Mouse (Mus musculus) MEL (cell line): ENCODE measurements around the gene Ttc41. TPM values are rescaled to one million over a fixed set of nuclear protein-coding genes. Genes with fewer than 3 reads are reported as not detected.
"Not testable (repeated sequence)": the region's sequence is repeated elsewhere in the genome, so short reads cannot be mapped to it uniquely, and the experiment has no call there.

ENCODE experiments used
- DNase-seq: peaks from one replicate; pipeline ENCODE4 v3.0.0; 2011; ENCODE audit warnings: low read depth, low spot score
- H3K27ac ChIP-seq: 2 replicates; pipeline ENCODE4 v1.5.1; 2012; ENCODE audit warnings: low read depth, mild to moderate bottlenecking, control low read depth, low read length, moderate library complexity; ENCODE audit not compliant: control insufficient read depth
- H3K27me3 ChIP-seq, 2 experiments: fragments of 150-350 bp in 1 of 2; sonication (generic) in 1 of 2; 2 replicates each; pipeline ENCODE4 v1.6.1; 2012; ENCODE audit warnings: low read length in 2 of 2, mild to moderate bottlenecking in 2 of 2, improper control_type of control experiment in 1 of 2, moderate library complexity in 1 of 2; ENCODE audit not compliant: insufficient read depth in 2 of 2, control insufficient read depth in 1 of 2
- H3K36me3 ChIP-seq, 2 experiments: 2 replicates each; pipeline ENCODE4 v1.6.1; 2012 to 2014; ENCODE audit warnings: low read length in 2 of 2, improper control_type of control experiment in 1 of 2, inconsistent platforms in 1 of 2, mild to moderate bottlenecking in 1 of 2; ENCODE audit not compliant: insufficient read depth in 2 of 2, control insufficient read depth in 1 of 2
- H3K4me1 ChIP-seq, 2 experiments: fragments of 150-350 bp in 1 of 2; sonication (generic) in 1 of 2; 2 replicates each; pipeline ENCODE4 v1.6.1; 2012; ENCODE audit warnings: low read length in 2 of 2, improper control_type of control experiment in 1 of 2, mild to moderate bottlenecking in 1 of 2; ENCODE audit not compliant: insufficient read depth in 2 of 2, control insufficient read depth in 1 of 2
- H3K4me3 ChIP-seq, 2 experiments: fragments of 150-350 bp in 1 of 2; sonication (generic) in 1 of 2; 2 replicates each; pipeline ENCODE4 v1.5.1; 2012; ENCODE audit warnings: low read depth in 2 of 2, low read length in 2 of 2, mild to moderate bottlenecking in 2 of 2, moderate library complexity in 2 of 2, control low read depth in 1 of 2, improper control_type of control experiment in 1 of 2; ENCODE audit not compliant: control insufficient read depth in 1 of 2, insufficient read depth in 1 of 2
- H3K79me2 ChIP-seq: 2 replicates; pipeline ENCODE4 v1.6.1; 2012; ENCODE audit warnings: mild to moderate bottlenecking, low read length, moderate library complexity; ENCODE audit not compliant: control insufficient read depth, poor library complexity, insufficient read depth
- H3K9ac ChIP-seq: 2 replicates; pipeline ENCODE4 v1.6.1; 2012; ENCODE audit warnings: low read depth, mild to moderate bottlenecking, control low read depth, low read length, moderate library complexity; ENCODE audit not compliant: control insufficient read depth, poor library complexity, severe bottlenecking
- H3K9me3 ChIP-seq: fragments of 150-350 bp; sonication (generic); replicated peaks from 2 replicates; pipeline ENCODE4 v1.6.1; 2012; ENCODE audit warnings: mild to moderate bottlenecking, low read length, improper control_type of control experiment, moderate library complexity; ENCODE audit not compliant: insufficient read depth
- BHLHE40 ChIP-seq: IDR thresholded peaks from 2 replicates; pipeline ENCODE4 v1.6.1; 2012; ENCODE audit warnings: low read depth, mild to moderate bottlenecking, inconsistent platforms, low read length, improper control_type of control experiment, borderline replicate concordance
- ETS1 ChIP-seq: IDR thresholded peaks from 2 replicates; pipeline ENCODE4 v1.6.1; 2012; ENCODE audit warnings: low read depth, mild to moderate bottlenecking, inconsistent platforms, low read length, improper control_type of control experiment, moderate library complexity
- KAT2A ChIP-seq: conservative IDR thresholded peaks from 2 replicates; pipeline ENCODE4 v1.6.1; 2012; ENCODE audit warnings: low read depth, low read length, improper control_type of control experiment, inconsistent platforms
- MAX ChIP-seq: IDR thresholded peaks from 2 replicates; pipeline ENCODE4 v1.6.1; 2011; ENCODE audit warnings: low read length, improper control_type of control experiment
- MAZ ChIP-seq: IDR thresholded peaks from 2 replicates; pipeline ENCODE4 v1.6.1; 2012; ENCODE audit warnings: low read depth, mild to moderate bottlenecking, inconsistent platforms, low read length, improper control_type of control experiment
- MEF2A ChIP-seq: IDR thresholded peaks from 2 replicates; pipeline ENCODE4 v1.6.1; 2014; ENCODE audit warnings: low read depth, mild to moderate bottlenecking, inconsistent platforms, low read length, improper control_type of control experiment; ENCODE audit not compliant: poor library complexity, insufficient replicate concordance, severe bottlenecking; ENCODE audit errors: extremely low read depth
- MXI1 ChIP-seq: IDR thresholded peaks from 2 replicates; pipeline ENCODE4 v1.6.1; 2011; ENCODE audit warnings: mild to moderate bottlenecking, low read depth, low read length, improper control_type of control experiment
- MYB ChIP-seq: IDR thresholded peaks from 2 replicates; pipeline ENCODE4 v1.6.1; 2011; ENCODE audit warnings: mild to moderate bottlenecking, low read depth, low read length, improper control_type of control experiment
- NELFE ChIP-seq: IDR thresholded peaks from 2 replicates; pipeline ENCODE4 v1.6.1; 2011; ENCODE audit warnings: low read depth, low read length, improper control_type of control experiment
- POLR2A ChIP-seq, 2 experiments: IDR thresholded peaks; 2 replicates each; pipeline ENCODE4 v1.6.1; 2011 to 2012; ENCODE audit warnings: low read length in 2 of 2, mild to moderate bottlenecking in 2 of 2, control low read depth in 1 of 2, improper control_type of control experiment in 1 of 2, low read depth in 1 of 2, moderate library complexity in 1 of 2; ENCODE audit not compliant: control insufficient read depth in 1 of 2, insufficient read depth in 1 of 2, poor library complexity in 1 of 2
- POLR2AphosphoS2 ChIP-seq: IDR thresholded peaks from 2 replicates; pipeline ENCODE4 v1.6.1; 2011; ENCODE audit warnings: low read length, improper control_type of control experiment
- POLR2AphosphoS5 ChIP-seq: IDR thresholded peaks from 2 replicates; pipeline ENCODE4 v1.6.1; 2012; ENCODE audit warnings: low read depth, borderline replicate concordance, mild to moderate bottlenecking, inconsistent platforms, low read length, moderate library complexity, mixed read lengths
- RCOR1 ChIP-seq: IDR thresholded peaks from 2 replicates; pipeline ENCODE4 v1.6.1; 2012; ENCODE audit warnings: low read depth, mild to moderate bottlenecking, inconsistent platforms, low read length, improper control_type of control experiment
- SIN3A ChIP-seq: IDR thresholded peaks from 2 replicates; pipeline ENCODE4 v1.6.1; 2012; ENCODE audit warnings: low read length, improper control_type of control experiment, inconsistent platforms
- SMC3 ChIP-seq: IDR thresholded peaks from 2 replicates; pipeline ENCODE4 v1.6.1; 2011; ENCODE audit warnings: low read depth, low read length, improper control_type of control experiment
- TCF12 ChIP-seq: IDR thresholded peaks from 2 replicates; pipeline ENCODE4 v1.6.1; 2014; ENCODE audit warnings: low read depth, mild to moderate bottlenecking, inconsistent platforms, low read length, improper control_type of control experiment, moderate library complexity
- polyA plus RNA-seq, 2 experiments: library from polyadenylated mRNA; stranded (reverse) in 1 of 2; unstranded in 1 of 2; fragments of >175 nt in 1 of 2; fragments of >200 nt in 1 of 2; gene quantifications; 2 replicates each; pipeline versions ENCODE4 v1.2.1 to v1.2.4; 2012; ENCODE audit warnings: low replicate concordance in 2 of 2, low read depth in 1 of 2; ENCODE audit not compliant: insufficient read length in 2 of 2, insufficient read depth in 1 of 2, missing spikeins in 1 of 2
- total RNA-seq: library from RNA; depleted of rRNA; stranded (reverse); fragments of 300-350 nt; gene quantifications from 2 replicates; pipeline ENCODE4 v1.2.3, GENCODE M21; 2012

The Ttc41 gene
- total and polyA plus RNA-seq, 3 experiments: 1.0 to 2.1 TPM; not detected in 1

- H3K36me3 ChIP-seq, H3K27me3 ChIP-seq, H3K79me2 ChIP-seq: not testable (repeated sequence)
- H3K4me3 ChIP-seq: peak overlapping the region; percentile 63 to 87
- DNase-seq: peak; percentile 63
- 0 out of 4 replicates have a peak, but pooled peaks of 1 of the 2 experiments have one; percentile 1 for TF ChIP-seq POLR2A (IDR thresholded peaks at IDR 0.05; ENCODE audit: control insufficient read depth in 1 of 2, insufficient read depth in 1 of 2, low read depth in 1 of 2, low read length in 2 of 2, poor library complexity in 1 of 2)
- peak; percentile 33; the same call in 1 of the 2 replicates for TF ChIP-seq SIN3A
- TF ChIP-seq, all 39 proteins: peak for 2; not testable (repeated sequence) for 37
- not testable (repeated sequence) for H3K9me3 ChIP-seq, H3K4me1 ChIP-seq
- Histone ChIP-seq H3K27ac (peak overlapping the region; percentile 93; the same call in 1 of the 2 replicates), H3K9ac (peak overlapping the region; percentile 97)
Measured at GRCm38 (mm10) chr10:86686017-86686360, 19.6 kb upstream of the Ttc41 start.

DNA sequence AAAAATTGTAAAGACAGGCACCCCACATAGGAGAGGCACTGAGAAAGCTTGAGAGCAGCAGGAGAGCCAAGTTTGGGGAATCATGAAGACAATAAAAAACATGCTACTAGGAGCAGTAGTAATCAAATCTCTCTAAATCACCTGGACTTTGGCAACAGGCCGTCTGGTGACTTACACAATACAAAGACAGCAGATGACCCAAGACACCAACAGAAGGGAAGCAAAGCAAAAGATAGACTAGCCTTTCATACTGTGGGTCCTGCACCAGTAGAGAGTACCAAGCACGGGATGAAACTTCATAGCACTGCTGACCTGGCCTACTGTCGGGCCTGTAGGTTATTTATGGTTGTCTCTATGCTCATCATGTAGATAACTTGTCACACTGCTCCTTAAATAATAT lies 5.4 kb upstream of the Ttc41 start:
- Histone ChIP-seq H3K4me1 (peaks cover 2 to 26% of the 10 kb centered on the region in 2 experiments), H3K79me2 (peaks cover 57% of the 10 kb centered on the region), H3K36me3 (peaks cover 52 to 67% of the 10 kb centered on the region in 2 experiments), H3K27me3 (no peaks in the 10 kb centered on the region), H3K9me3 (no peaks in the 10 kb centered on the region), H3K27ac (no peak overlapping the region), H3K4me3 (no peak overlapping the region; a peak in 1 of 4 replicates), H3K9ac (0 out of 2 replicates have a peak overlapping the region, but pooled peaks have one; percentile 14)
- no peak for TF ChIP-seq TCF12
- no peak for TF ChIP-seq MEF2A
- TF ChIP-seq MAX: no peak
- TF ChIP-seq NELFE: no peak
- TF ChIP-seq MYB: no peak
- DNase-seq: peak; percentile 11

- peaks cover 52 to 61% of the 10 kb centered on the region in 2 experiments for H3K36me3 ChIP-seq
- TF ChIP-seq BHLHE40 (no peak), POLR2AphosphoS5 (no peak), KAT2A (no peak), ETS1 (no peak), POLR2AphosphoS2 (no peak), SMC3 (no peak), RCOR1 (no peak), MAZ (no peak), POLR2A (IDR thresholded peaks at IDR 0.05; ENCODE audit: control insufficient read depth in 1 of 2, insufficient read depth in 1 of 2, low read depth in 1 of 2, low read length in 2 of 2, poor library complexity in 1 of 2) (no peak), MXI1 (no peak), MAX (no peak), SIN3A (no peak)
- peak overlapping the region; percentile 4 to 29; a peak in 2 of 4 replicates for H3K4me3 ChIP-seq
- no peaks in the 10 kb centered on the region for H3K9me3 ChIP-seq
- H3K9ac ChIP-seq: peak overlapping the region; percentile 4; the same call in 1 of the 2 replicates
- no peak for DNase-seq
- H3K79me2 ChIP-seq: peaks cover 57% of the 10 kb centered on the region
- H3K4me1 ChIP-seq: peaks cover 2 to 26% of the 10 kb centered on the region in 2 experiments
- H3K27ac ChIP-seq: no peak overlapping the region
- H3K27me3 ChIP-seq: no peaks in the 10 kb centered on the region
Measured at GRCm38 (mm10) chr10:86700973-86701372, 4.6 kb upstream of the Ttc41 start.
